Mouse (Mus musculus) left cerebral cortex, postnatal 25 days (tissue): ENCODE data around the gene Atxn7l1. TPM values are rescaled to one million over a fixed set of nuclear protein-coding genes. Genes with fewer than 3 reads are reported as not detected.
"Not testable (repeated sequence)": the region's sequence is repeated elsewhere in the genome, so short reads cannot be mapped to it uniquely, and the experiment has no call there.

Experiments
- DNase-seq, 2 experiments: peaks; one replicate each; pipeline ENCODE4 v3.0.0; 2022; ENCODE audit warnings: low spot score in 2 of 2, mixed read lengths in 1 of 2
- intact Hi-C: fragments of 180-260 bp; cut with DNase I; formaldehyde crosslinking; loops from one replicate; pipeline ENCODE4 v1.15.1; 2025
- total RNA-seq, 2 experiments: library from RNA; stranded (reverse); gene quantifications; 2 replicates each; pipeline ENCODE4 v1.2.3; 2021

Atxn7l1 gene
- total RNA-seq, 2 experiments from 2014 or later: 56.8 to 60.8 TPM

- intact Hi-C loops: loop anchor here (1.0 to 5.0 kb wide), 5 partner anchors 75 to 195 kb away; partner anchors contain the start of gene Sypl
- peak; percentile 26 to 42 for DNase-seq
These were observed 665 bp upstream of the Atxn7l1 start for GRCm38 (mm10) chr12:33146622-33147433.

- no peak for DNase-seq
- intact Hi-C loops: loop anchor here (5.0 kb wide), 3 partner anchors 73 to 197 kb away; partner anchors contain the start of gene Sypl
These were observed 2.2 kb downstream of the Atxn7l1 start for GRCm38 (mm10) chr12:33149544-33150190.

- DNase-seq: no peak
- intact Hi-C loops: no loop called here
These were observed 5.6 kb downstream of the Atxn7l1 start for GRCm38 (mm10) chr12:33153131-33153530.

- intact Hi-C loops: no loop called here
- DNase-seq: no peak
These were observed 6.4 kb downstream of the Atxn7l1 start for GRCm38 (mm10) chr12:33153850-33154249.

- no peak for DNase-seq
- intact Hi-C loops: no loop called here
These were observed 7.2 kb downstream of the Atxn7l1 start for GRCm38 (mm10) chr12:33154732-33155131.

GRCm38 (mm10) chr12:33156334-33157018 lies 9.0 kb downstream of the Atxn7l1 start:
- intact Hi-C loops: no loop called here
- DNase-seq: no peak

- DNase-seq: no peak
- intact Hi-C loops: no loop called here
These were observed 10.8 kb downstream of the Atxn7l1 start for GRCm38 (mm10) chr12:33158256-33158655.

GRCm38 (mm10) chr12:33160406-33160805 lies 12.9 kb downstream of the Atxn7l1 start:
- intact Hi-C loops: loop anchor here (5.0 kb wide), 1 partner anchor 62 kb away; no protein-coding TSS in a partner anchor
- no peak for DNase-seq

GRCm38 (mm10) chr12:33162541-33162940 lies 15.0 kb downstream of the Atxn7l1 start:
- peak in 1 of 2 experiments; percentile 58 for DNase-seq
- intact Hi-C loops: loop anchor here (5.0 kb wide), 1 partner anchor 60 kb away; no protein-coding TSS in a partner anchor

- not testable (repeated sequence) for DNase-seq
- intact Hi-C loops: loop anchor here (5.0 kb wide), 1 partner anchor 58 kb away; no protein-coding TSS in a partner anchor
These were observed 16.5 kb downstream of the Atxn7l1 start for GRCm38 (mm10) chr12:33164019-33164418.

- intact Hi-C loops: no loop called here
- no peak for DNase-seq
These were observed 19.2 kb downstream of the Atxn7l1 start for GRCm38 (mm10) chr12:33166712-33167111.

GRCm38 (mm10) chr12:33167545-33167944 lies 20.1 kb downstream of the Atxn7l1 start:
- intact Hi-C loops: no loop called here
- DNase-seq: no peak

- no peak for DNase-seq
- intact Hi-C loops: no loop called here
These were observed 21.0 kb downstream of the Atxn7l1 start for GRCm38 (mm10) chr12:33168491-33168890.

GRCm38 (mm10) chr12:33169777-33170494 lies 22.4 kb downstream of the Atxn7l1 start:
- intact Hi-C loops: no loop called here
- no peak for DNase-seq

- intact Hi-C loops: no loop called here
- DNase-seq: no peak
These were observed 23.3 kb downstream of the Atxn7l1 start for GRCm38 (mm10) chr12:33170822-33171221.

GRCm38 (mm10) chr12:33172926-33173325 lies 25.4 kb downstream of the Atxn7l1 start:
- no peak for DNase-seq
- intact Hi-C loops: no loop called here

GRCm38 (mm10) chr12:33173720-33174141 lies 26.2 kb downstream of the Atxn7l1 start:
- DNase-seq: no peak
- intact Hi-C loops: no loop called here

- DNase-seq: no peak
- intact Hi-C loops: no loop called here
These were observed 26.7 kb downstream of the Atxn7l1 start for GRCm38 (mm10) chr12:33174171-33174570.

GRCm38 (mm10) chr12:33174675-33175357 lies 27.3 kb downstream of the Atxn7l1 start:
- intact Hi-C loops: no loop called here
- no peak for DNase-seq
